Mouse (Mus musculus) embryonic facial prominence, embryonic 11.5 days (tissue): ENCODE measurements at regions not wholly inside any gene's neighbourhood (a gene's known extent, or its start where the extent isn't known, plus 50 kb on each side); places are given as distances from the start of the nearest gene placed in this dataset.
A peak's percentile ranks its signal among the peaks of the same experiment; 100 is the strongest.

ENCODE experiments used
- ATAC-seq: fragments of 200-750 bp; cut with Nextera tagmentation; replicated peaks from 2 replicates; pipeline ENCODE4 v1.8.0; 2017; ENCODE audit warnings: low read depth; ENCODE audit not compliant: insufficient number of reproducible peaks, low FRiP score, low TSS enrichment
- DNase-seq: peaks from one replicate; pipeline ENCODE4 v3.0.0-alpha.2; 2015; ENCODE audit warnings: low spot score
- H3K27ac ChIP-seq: fragments of 300-500 bp; sonication (generic); replicated peaks from 2 replicates; pipeline ENCODE4 v1.5.1; 2014; ENCODE audit warnings: mild to moderate bottlenecking, low read depth, low read length, control low read depth
- H3K27me3 ChIP-seq: fragments of 300-500 bp; sonication (generic); 2 replicates; pipeline ENCODE4 v1.6.1; 2014; ENCODE audit warnings: mild to moderate bottlenecking, low read length, moderate library complexity, mixed read lengths; ENCODE audit not compliant: control insufficient read depth, insufficient read depth
- H3K36me3 ChIP-seq: fragments of 300-500 bp; sonication (generic); replicated peaks from 2 replicates; pipeline ENCODE4 v1.6.1; 2014; ENCODE audit warnings: low read depth, mild to moderate bottlenecking, low read length, moderate library complexity, mixed read lengths; ENCODE audit not compliant: control insufficient read depth, insufficient read depth
- H3K4me1 ChIP-seq: fragments of 300-500 bp; sonication (generic); 2 replicates; pipeline ENCODE4 v1.6.1; 2014; ENCODE audit warnings: low read length, mixed read lengths; ENCODE audit not compliant: control insufficient read depth, insufficient read depth
- H3K4me2 ChIP-seq: fragments of 300-500 bp; sonication (generic); 2 replicates; pipeline ENCODE4 v1.6.1; 2014; ENCODE audit warnings: low read depth, mild to moderate bottlenecking, control low read depth, low read length, moderate library complexity
- H3K4me3 ChIP-seq: fragments of 300-500 bp; sonication (generic); 2 replicates; pipeline ENCODE4 v1.5.1; 2014; ENCODE audit warnings: low read depth, low read length, control low read depth
- H3K9ac ChIP-seq: fragments of 300-500 bp; sonication (generic); replicated peaks from 2 replicates; pipeline ENCODE4 v1.6.1; 2014; ENCODE audit warnings: mild to moderate bottlenecking, control low read depth, low read length
- H3K9me3 ChIP-seq: fragments of 300-500 bp; sonication (generic); replicated peaks from 2 replicates; pipeline ENCODE4 v1.6.1; 2016; ENCODE audit warnings: mild to moderate bottlenecking, low read length, inconsistent platforms, mixed read lengths; ENCODE audit not compliant: control insufficient read depth
- WGBS: fragments of 180-500 bp; shearing (Covaris S2); extraction: QIAGEN DNeasy Blood & Tissue Kit; methylation state at CpG from one replicate; pipeline ENCODE4 v1.1.7; 2014; 5-methylcytosine and 5-hydroxymethylcytosine counted together

GRCm38 (mm10) chr16:63967407-63967806 is 103.4 kb upstream of the Epha3 start:
- no peaks in the 10 kb centered on the region for H3K9me3 ChIP-seq
- no peaks in the 10 kb centered on the region for H3K4me1 ChIP-seq
- no peaks in the 10 kb centered on the region for H3K36me3 ChIP-seq
- no peak overlapping the region for H3K9ac ChIP-seq
- DNase-seq (no peak), ATAC-seq (no peak)
- no peak overlapping the region for H3K27ac ChIP-seq
- 76% methylated on average over 2 of the region's 2 CpGs for WGBS
- H3K4me2 ChIP-seq, result no peak overlapping the region
- no peak overlapping the region for H3K4me3 ChIP-seq
- H3K27me3 ChIP-seq, result no peaks in the 10 kb centered on the region

- 45% methylated on average over 1 of the region's 1 CpGs for WGBS
- Histone ChIP-seq H3K27ac (no peak overlapping the region), H3K4me3 (no peak overlapping the region), H3K4me2 (no peak overlapping the region), H3K36me3 (no peaks in the 10 kb centered on the region), H3K27me3 (no peaks in the 10 kb centered on the region), H3K9me3 (no peaks in the 10 kb centered on the region), H3K9ac (no peak overlapping the region), H3K4me1 (no peaks in the 10 kb centered on the region)
- ATAC-seq (no peak), DNase-seq (no peak)
Observed at GRCm38 (mm10) chr16:63960786-63961185, 96.8 kb upstream of the Epha3 start.

GRCm38 (mm10) chr16:63958154-63958553 is 94.2 kb upstream of the Epha3 start:
- Histone ChIP-seq H3K27ac (no peak overlapping the region), H3K27me3 (no peaks in the 10 kb centered on the region), H3K9me3 (no peaks in the 10 kb centered on the region), H3K4me1 (no peaks in the 10 kb centered on the region), H3K36me3 (no peaks in the 10 kb centered on the region), H3K4me2 (no peak overlapping the region), H3K9ac (no peak overlapping the region), H3K4me3 (no peak overlapping the region)
- ATAC-seq (0 out of 2 replicates have a peak, but pooled peaks have one; percentile 39), DNase-seq (peak; percentile 72)
- 14% methylated on average over 6 of the region's 6 CpGs for WGBS

GRCm38 (mm10) chr16:63925195-63925594 is 61.2 kb upstream of the Epha3 start:
- WGBS, result 70% methylated on average over 3 of the region's 3 CpGs
- no peak overlapping the region for H3K4me2 ChIP-seq
- no peaks in the 10 kb centered on the region for H3K27me3 ChIP-seq
- no peak overlapping the region for H3K27ac ChIP-seq
- no peaks in the 10 kb centered on the region for H3K4me1 ChIP-seq
- no peak overlapping the region for H3K9ac ChIP-seq
- ATAC-seq (no peak), DNase-seq (no peak)
- H3K36me3 ChIP-seq, result no peaks in the 10 kb centered on the region
- no peaks in the 10 kb centered on the region for H3K9me3 ChIP-seq
- H3K4me3 ChIP-seq, result no peak overlapping the region

- H3K4me1 ChIP-seq, result no peaks in the 10 kb centered on the region
- no peaks in the 10 kb centered on the region for H3K36me3 ChIP-seq
- H3K27me3 ChIP-seq, result no peaks in the 10 kb centered on the region
- no peak for ATAC-seq
- H3K9me3 ChIP-seq, result no peaks in the 10 kb centered on the region
- H3K9ac ChIP-seq, result no peak overlapping the region
- no peak for DNase-seq
- H3K4me2 ChIP-seq, result no peak overlapping the region
- H3K27ac ChIP-seq, result no peak overlapping the region
- 80% methylated on average over 7 of the region's 7 CpGs for WGBS
- H3K4me3 ChIP-seq, result no peak overlapping the region
Observed at GRCm38 (mm10) chr16:63921146-63921545, 57.2 kb upstream of the Epha3 start.
